Mouse (Mus musculus) bone marrow, adult 2 months (tissue): ENCODE measurements around the gene Casp14.

ENCODE experiments used
- CTCF ChIP-seq: fragments of 200-500 bp; IDR thresholded peaks from 2 replicates; pipeline ENCODE4 v1.5.1; 2011; ENCODE audit warnings: low read length, control low read depth; ENCODE audit not compliant: control insufficient read depth, insufficient read depth
- POLR2A ChIP-seq: fragments of 200-500 bp; IDR thresholded peaks from 2 replicates; pipeline ENCODE4 v1.6.1; 2011; ENCODE audit warnings: low read depth, mild to moderate bottlenecking, control low read depth, low read length, borderline replicate concordance; ENCODE audit not compliant: control insufficient read depth

DNA sequence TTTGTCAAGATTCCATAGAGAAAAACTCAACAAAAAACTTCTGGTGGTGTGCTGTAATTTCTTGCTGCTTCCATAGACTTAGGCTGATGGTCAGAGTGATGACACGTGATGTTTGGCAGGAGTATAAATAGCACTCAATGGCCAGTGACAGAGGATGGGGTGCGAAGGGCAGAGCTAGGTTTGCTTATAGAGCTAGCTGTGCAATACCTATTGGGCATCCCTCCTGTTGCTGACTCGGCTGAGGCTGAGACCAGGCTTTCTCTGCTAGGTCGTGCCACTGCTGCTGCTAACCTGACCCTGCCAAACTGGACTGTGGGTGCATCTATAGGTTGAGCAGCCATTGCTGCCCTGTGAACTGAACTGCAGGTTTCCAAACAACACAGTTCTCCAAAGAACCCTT lies 21.7 kb upstream of the Casp14 start:
- no peak for TF ChIP-seq CTCF
- TF ChIP-seq POLR2A = no peak
